Mouse (Mus musculus) v-Abl transformed pro-B cells (cell line): ENCODE measurements around the gene Tnrc6c.

Experiments
- in situ Hi-C, 2 experiments: fragments of 400-800 bp; cut with MboI; formaldehyde crosslinking; loops; one replicate each; pipeline ENCODE4 v1.15.1; 2025; ENCODE audit not compliant: unreplicated experiment in 2 of 2

Gene Tnrc6c

GRCm38 (mm10) chr11:117782705-117783034, 128.6 kb downstream of the Tnrc6c start:
- in situ Hi-C loops, result no loop called here

GRCm38 (mm10) chr11:117783089-117783488, 129.0 kb downstream of the Tnrc6c start:
- in situ Hi-C loops, result no loop called here

- in situ Hi-C loops, result no loop called here
Observed at GRCm38 (mm10) chr11:117783683-117784309, 129.7 kb downstream of the Tnrc6c start.

- in situ Hi-C loops, result loop anchor here (5.0 kb wide), 3 partner anchors 36 to 79 kb away; no protein-coding TSS in a partner anchor
Observed at GRCm38 (mm10) chr11:117786294-117786693, 132.2 kb downstream of the Tnrc6c start.

GRCm38 (mm10) chr11:117788481-117788880, 134.4 kb downstream of the Tnrc6c start:
- in situ Hi-C loops, result loop anchor here (5.0 kb wide), 3 partner anchors 34 to 81 kb away; no protein-coding TSS in a partner anchor

- in situ Hi-C loops, result no loop called here
Observed at GRCm38 (mm10) chr11:117790286-117790685, 136.2 kb downstream of the Tnrc6c start.

- in situ Hi-C loops, result no loop called here
Observed at GRCm38 (mm10) chr11:117790703-117791440, 136.8 kb downstream of the Tnrc6c start.

- in situ Hi-C loops, result no loop called here
Observed at GRCm38 (mm10) chr11:117791441-117791761, 137.3 kb downstream of the Tnrc6c start.

- in situ Hi-C loops, result no loop called here
Observed at GRCm38 (mm10) chr11:117792281-117792888, 138.3 kb downstream of the Tnrc6c start.

- in situ Hi-C loops, result no loop called here
Observed at GRCm38 (mm10) chr11:117794035-117794551, 140.0 kb downstream of the Tnrc6c start.

GRCm38 (mm10) chr11:117796954-117797353, 142.9 kb downstream of the Tnrc6c start:
- in situ Hi-C loops, result no loop called here

- in situ Hi-C loops, result no loop called here
Observed at GRCm38 (mm10) chr11:117797511-117798159, 143.5 kb downstream of the Tnrc6c start, which contains the start of gene 6030468B19Rik. Gene 6030468B19Rik, plus strand, starts transcription at chr11:117797660.

GRCm38 (mm10) chr11:117798160-117798541, 144.1 kb downstream of the Tnrc6c start:
- in situ Hi-C loops, result no loop called here

- in situ Hi-C loops, result no loop called here
Observed at GRCm38 (mm10) chr11:117799174-117799573, 145.1 kb downstream of the Tnrc6c start.

GRCm38 (mm10) chr11:117800038-117800437, 145.9 kb downstream of the Tnrc6c start:
- in situ Hi-C loops, result no loop called here

- in situ Hi-C loops, result no loop called here
Observed at GRCm38 (mm10) chr11:117801650-117802049, 147.6 kb downstream of the Tnrc6c start.

GRCm38 (mm10) chr11:117803166-117803688, 149.1 kb downstream of the Tnrc6c start:
- in situ Hi-C loops, result no loop called here

- in situ Hi-C loops, result no loop called here
Observed at GRCm38 (mm10) chr11:117806781-117807180, 152.7 kb downstream of the Tnrc6c start.

- in situ Hi-C loops, result no loop called here
Observed at GRCm38 (mm10) chr11:117809407-117810311, 155.6 kb downstream of the Tnrc6c start, which contains the start of the genes Gm20708 and Syngr2. Gene Gm20708, plus strand, starts transcription at chr11:117809668. Gene Syngr2, plus strand, starts transcription at chr11:117809668.
